Mouse (Mus musculus) layer of hippocampus, postnatal 14 days (tissue): ENCODE results near the gene Phactr4. TPM values are rescaled to one million over a fixed set of nuclear protein-coding genes. Genes with fewer than 3 reads are reported as not detected.

Experiments
- DNase-seq, 2 experiments: peaks; one replicate each; pipeline ENCODE4 v3.0.0; 2021 to 2022; ENCODE audit warnings: low spot score in 2 of 2, mixed read lengths in 1 of 2
- long read RNA-seq, 2 experiments: library from polyadenylated mRNA; stranded (forward); transcript quantifications; one replicate each; pipeline ENCODE4 v2.0.0; 2021
- total RNA-seq, 2 experiments: library from RNA; stranded (reverse); gene quantifications; 2 replicates each; pipeline ENCODE4 v1.2.3; 2021

Phactr4 gene
- total RNA-seq, result 10 to 100 TPM in 1 of 2 experiments, 1 to 10 TPM in 1; 9.3 to 10.5 TPM
- long read RNA-seq, experiment 1, partial matches to known transcripts, result 0 of 2 reads
- long read RNA-seq, experiment 1, other reads (novel, unspliced or antisense), result 2 of 2 reads
- long read RNA-seq, experiment 2, full-length matches to known transcripts, result 1 of 2 reads
- long read RNA-seq, experiment 2, partial matches to known transcripts, result 0 of 2 reads
- long read RNA-seq, experiment 2, other reads (novel, unspliced or antisense), result 1 of 2 reads

DNA sequence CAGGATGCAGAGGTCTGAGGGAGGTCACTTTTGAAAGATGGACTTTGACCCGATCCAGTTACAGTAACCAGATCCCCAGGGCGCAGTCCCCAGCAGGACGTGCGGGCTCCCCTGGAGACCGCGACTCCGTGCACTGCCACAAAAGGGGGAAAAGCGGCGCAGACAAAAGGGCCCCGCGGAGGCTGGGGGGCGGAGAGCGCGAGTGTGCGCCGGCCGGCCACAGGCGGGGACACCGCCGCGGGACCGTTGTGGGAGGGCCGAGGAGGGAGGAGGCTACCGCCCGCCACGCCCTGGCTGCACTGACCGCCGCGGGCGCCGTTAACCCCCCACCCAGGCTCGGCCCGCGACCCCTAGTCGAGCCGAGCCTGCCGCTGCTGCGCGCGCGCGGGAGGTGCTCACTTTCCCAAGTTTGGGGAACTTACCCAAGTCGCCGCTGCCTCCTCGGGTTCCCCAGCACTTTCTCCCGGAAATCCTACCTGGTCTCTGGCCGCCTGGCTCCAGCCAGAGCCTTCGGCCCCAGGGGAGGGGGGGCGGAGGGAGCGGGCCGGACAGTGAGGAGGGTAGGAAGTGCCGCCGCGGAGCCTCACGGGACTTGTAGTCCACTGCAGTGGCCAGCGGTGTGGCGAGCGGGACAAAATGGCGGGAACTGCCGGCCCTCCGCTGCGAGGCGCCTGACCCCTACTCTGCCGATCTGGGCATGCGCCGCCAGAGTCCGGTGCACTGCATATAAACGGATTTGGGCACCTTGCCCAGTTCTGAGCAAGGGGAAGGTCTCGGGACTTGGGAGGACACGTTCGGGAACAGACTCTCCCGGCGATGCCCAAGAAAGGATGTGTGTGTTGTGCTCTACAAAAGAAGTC, at the start of gene Phactr4:
Gene Phactr4 (minus strand): TSS at position 567 of the 860 bp plus-strand sequence.
- peak; percentile 86 to 93 for DNase-seq

GRCm38 (mm10) chr4:132469873-132470272, 47.6 kb upstream of the Phactr4 start:
- DNase-seq, result no peak

DNA sequence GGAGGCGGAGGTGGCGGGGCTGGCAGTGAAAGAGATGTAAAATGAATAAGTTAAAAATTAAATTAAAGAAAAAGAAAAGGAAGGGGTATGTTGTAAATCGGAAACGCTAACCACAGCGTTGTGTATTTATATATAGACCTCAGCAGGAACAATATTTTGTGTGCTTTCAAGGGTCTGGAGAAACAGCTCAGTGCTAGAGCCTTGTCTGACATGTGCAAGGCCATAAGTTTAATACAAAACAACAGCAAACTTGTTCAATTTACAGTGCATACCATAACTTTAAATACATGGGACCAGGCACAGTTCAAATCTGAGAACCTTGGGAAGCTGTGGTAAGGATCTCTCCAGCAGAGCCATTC, 41.9 kb upstream of the Phactr4 start:
- no peak for DNase-seq

GRCm38 (mm10) chr4:132463430-132464254, 41.4 kb upstream of the Phactr4 start, which contains the start of gene Med18:
Gene Med18 (minus strand): TSS chr4:132463921.
- DNase-seq, result peak; percentile 91 to 95

- DNase-seq, result no peak
These were observed 40.5 kb upstream of the Phactr4 start for GRCm38 (mm10) chr4:132462836-132463235.

- DNase-seq, result no peak
These were observed 37.9 kb upstream of the Phactr4 start for GRCm38 (mm10) chr4:132460225-132460624.

- DNase-seq, result no peak
These were observed 33.3 kb upstream of the Phactr4 start for GRCm38 (mm10) chr4:132455561-132455960.

- DNase-seq, result no peak
These were observed 32.9 kb upstream of the Phactr4 start for GRCm38 (mm10) chr4:132455146-132455545.

GRCm38 (mm10) chr4:132454216-132454615, 31.9 kb upstream of the Phactr4 start:
- DNase-seq, result no peak

GRCm38 (mm10) chr4:132449778-132450177, 27.5 kb upstream of the Phactr4 start:
- DNase-seq, result no peak

GRCm38 (mm10) chr4:132446105-132446504, 23.8 kb upstream of the Phactr4 start:
- DNase-seq, result no peak

- no peak for DNase-seq
These were observed 22.2 kb upstream of the Phactr4 start for GRCm38 (mm10) chr4:132444516-132444915.

- DNase-seq, result no peak
These were observed 15.6 kb upstream of the Phactr4 start for GRCm38 (mm10) chr4:132437857-132438256.

DNA sequence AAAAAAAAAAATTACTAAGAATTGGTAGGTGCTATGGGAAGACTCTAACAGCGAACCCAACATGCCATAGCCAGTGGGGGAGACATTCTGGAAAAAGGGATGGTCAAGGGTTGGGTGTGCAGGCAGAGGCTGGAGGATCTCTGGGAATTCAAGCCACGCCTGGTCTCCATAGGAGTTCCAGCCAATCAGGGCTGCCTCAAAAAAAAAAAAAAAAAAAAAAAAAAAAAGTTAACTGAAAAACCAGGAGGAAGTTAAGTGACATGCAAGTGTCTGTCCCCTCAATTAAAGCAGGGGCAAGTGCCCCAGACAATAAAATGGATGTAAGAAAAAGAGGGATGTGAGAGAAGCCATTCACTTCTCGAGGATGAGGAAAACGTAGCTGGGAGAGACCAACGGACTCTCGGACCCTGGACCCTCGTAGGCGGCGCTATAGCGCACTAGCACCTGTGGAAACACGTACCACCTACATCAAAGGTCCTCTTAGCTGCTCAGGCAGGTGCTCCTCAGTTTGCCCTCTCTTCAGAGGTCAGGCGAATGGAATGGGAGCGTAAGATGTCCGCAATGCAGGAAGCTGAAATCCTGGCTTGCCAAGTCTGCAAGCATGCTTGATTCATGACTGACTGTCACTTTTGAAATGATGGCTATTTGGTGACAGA, 10.6 kb upstream of the Phactr4 start:
- DNase-seq, result no peak

GRCm38 (mm10) chr4:132428022-132428542, 5.8 kb upstream of the Phactr4 start:
- DNase-seq, result no peak

GRCm38 (mm10) chr4:132427493-132427892, 5.2 kb upstream of the Phactr4 start:
- DNase-seq, result no peak

GRCm38 (mm10) chr4:132426021-132426420, 3.7 kb upstream of the Phactr4 start:
- no peak for DNase-seq

GRCm38 (mm10) chr4:132424765-132425164, 2.5 kb upstream of the Phactr4 start:
- DNase-seq, result no peak

DNA sequence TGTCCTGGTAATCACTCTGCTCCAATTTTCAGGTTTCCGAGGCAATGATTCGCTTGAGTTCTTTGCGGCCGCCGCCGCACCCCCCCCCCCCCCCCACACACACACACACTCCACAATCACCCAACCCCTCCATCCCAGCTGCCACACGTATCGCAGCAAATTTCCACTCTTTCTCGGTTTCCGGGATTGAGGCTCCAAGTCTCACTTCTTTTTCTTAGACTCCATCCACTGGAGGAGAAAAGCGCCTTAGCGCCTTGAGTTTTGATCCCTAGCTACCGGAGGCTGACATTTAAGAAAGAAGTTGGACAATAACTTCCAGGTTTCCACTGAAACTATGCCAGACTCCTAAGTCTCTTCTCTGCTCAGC, 750 bp downstream of the Phactr4 start:
- DNase-seq, result peak in 1 of 2 experiments; percentile 5

GRCm38 (mm10) chr4:132420471-132420870, 1.8 kb downstream of the Phactr4 start:
- no peak for DNase-seq

- no peak for DNase-seq
These were observed 6.3 kb downstream of the Phactr4 start for GRCm38 (mm10) chr4:132415966-132416365.
